Mouse (Mus musculus) heart, embryonic 13.5 days (tissue): ENCODE measurements around the gene Asl. TPM values are rescaled to one million over a fixed set of nuclear protein-coding genes. Genes with fewer than 3 reads are reported as not detected.

Source experiments
- ATAC-seq: fragments of 200-750 bp; cut with Nextera tagmentation; 2 replicates; pipeline ENCODE4 v1.8.0; 2017; ENCODE audit warnings: moderate TSS enrichment; ENCODE audit not compliant: insufficient number of reproducible peaks, low FRiP score, low TSS enrichment; ENCODE audit errors: extremely low read depth
- H3K27ac ChIP-seq: fragments of 300-500 bp; sonication (generic); replicated peaks from 2 replicates; pipeline ENCODE4 v1.5.1; 2015; ENCODE audit warnings: moderate library complexity, mild to moderate bottlenecking, inconsistent platforms
- H3K27me3 ChIP-seq: fragments of 300-500 bp; sonication (generic); replicated peaks from 2 replicates; pipeline ENCODE4 v1.6.1; 2015; ENCODE audit warnings: mild to moderate bottlenecking, inconsistent platforms
- H3K36me3 ChIP-seq: fragments of 300-500 bp; sonication (generic); 2 replicates; pipeline ENCODE4 v1.6.1; 2015; ENCODE audit warnings: mild to moderate bottlenecking, inconsistent platforms
- H3K4me1 ChIP-seq: fragments of 300-500 bp; sonication (generic); 2 replicates; pipeline ENCODE4 v1.6.1; 2015; ENCODE audit warnings: inconsistent platforms
- H3K4me2 ChIP-seq: fragments of 300-500 bp; sonication (generic); 2 replicates; pipeline ENCODE4 v1.6.1; 2015; ENCODE audit warnings: inconsistent platforms, mild to moderate bottlenecking, moderate library complexity
- H3K4me3 ChIP-seq: fragments of 300-500 bp; sonication (generic); 2 replicates; pipeline ENCODE4 v1.5.1; 2015; ENCODE audit warnings: moderate library complexity, mild to moderate bottlenecking, inconsistent platforms
- H3K9ac ChIP-seq: fragments of 300-500 bp; sonication (generic); 2 replicates; pipeline ENCODE4 v1.6.1; 2015; ENCODE audit warnings: inconsistent platforms, mild to moderate bottlenecking, moderate library complexity
- H3K9me3 ChIP-seq: fragments of 300-500 bp; sonication (generic); 2 replicates; pipeline ENCODE4 v1.6.1; 2016; ENCODE audit warnings: inconsistent platforms
- WGBS: fragments of 180-500 bp; shearing (Covaris S2); methylation state at CpG from one replicate; pipeline ENCODE4 v1.1.7; 2015; ENCODE audit warnings: mixed read lengths; 5-methylcytosine and 5-hydroxymethylcytosine counted together
- polyA plus RNA-seq: library from polyadenylated mRNA; unstranded; fragments of >200 nt; fragmentation: Nextera tagmentation; extraction: Ambion mirVana; gene quantifications from 2 replicates; pipeline ENCODE4 v1.2.1, GENCODE M21; 2015

Gene Asl
- polyA plus RNA-seq, 1 experiment from 2014 or later = 18.7 TPM

GRCm38 (mm10) chr5:130002301-130003146 lies 26.5 kb downstream of the Asl start, which contains the start of gene Gusb:
TSS of gene Gusb (minus strand) at chr5:130003049.
- Histone ChIP-seq H3K9me3 (peaks cover 18% of the 10 kb centered on the region), H3K27me3 (no peaks in the 10 kb centered on the region), H3K4me2 (peak within 1 kb of the TSS; percentile 86), H3K9ac (peak within 1 kb of the TSS; percentile 88), H3K36me3 (peaks cover 13% of the 10 kb centered on the region; the same call in 1 of the 2 replicates), H3K4me3 (peak within 1 kb of the TSS; percentile 80), H3K27ac (peak within 1 kb of the TSS; percentile 82), H3K4me1 (peaks cover 19% of the 10 kb centered on the region)
- ATAC-seq = peak; percentile 77
- WGBS = under 1% methylated on average over 39 of the region's 39 CpGs

- no peak for ATAC-seq
These were observed 27.6 kb downstream of the Asl start for GRCm38 (mm10) chr5:130001356-130001987.

GRCm38 (mm10) chr5:130000735-130001134 lies 28.3 kb downstream of the Asl start:
- peaks cover 18% of the 10 kb centered on the region for H3K9me3 ChIP-seq
- no peak for ATAC-seq
- WGBS = 84% methylated on average over 12 of the region's 12 CpGs
- H3K4me3 ChIP-seq = no peak overlapping the region
- no peak overlapping the region for H3K9ac ChIP-seq
- peaks cover 25% of the 10 kb centered on the region for H3K36me3 ChIP-seq
- H3K4me1 ChIP-seq = peaks cover 19% of the 10 kb centered on the region
- no peak overlapping the region for H3K4me2 ChIP-seq
- no peaks in the 10 kb centered on the region for H3K27me3 ChIP-seq
- no peak overlapping the region for H3K27ac ChIP-seq

More at GRCm38 (mm10) chr5:130001356-130001987, 27.6 kb downstream of the Asl start:
- H3K4me2 ChIP-seq = peak overlapping the region; percentile 86
- WGBS = 64% methylated on average over 5 of the region's 5 CpGs
- peaks cover 22% of the 10 kb centered on the region for H3K36me3 ChIP-seq
- no peaks in the 10 kb centered on the region for H3K27me3 ChIP-seq
- peak overlapping the region; percentile 80 for H3K4me3 ChIP-seq
- peak overlapping the region; percentile 88 for H3K9ac ChIP-seq
- peaks cover 19% of the 10 kb centered on the region for H3K4me1 ChIP-seq
- H3K9me3 ChIP-seq = peaks cover 18% of the 10 kb centered on the region
- no peak overlapping the region for H3K27ac ChIP-seq

- Histone ChIP-seq H3K9ac (no peak overlapping the region), H3K27me3 (no peaks in the 10 kb centered on the region), H3K4me3 (no peak overlapping the region), H3K4me1 (peaks cover 19% of the 10 kb centered on the region), H3K4me2 (no peak overlapping the region), H3K27ac (no peak overlapping the region), H3K9me3 (0 out of 2 replicates have a peak, but pooled peaks cover 2% of the 10 kb centered on the region), H3K36me3 (peaks cover 34% of the 10 kb centered on the region)
- 24% methylated on average over 4 of the region's 4 CpGs for WGBS
- no peak for ATAC-seq
These were observed 29.9 kb downstream of the Asl start for GRCm38 (mm10) chr5:129999097-129999496.

- no peak overlapping the region for H3K4me3 ChIP-seq
- H3K27me3 ChIP-seq = no peaks in the 10 kb centered on the region
- H3K9ac ChIP-seq = no peak overlapping the region
- H3K36me3 ChIP-seq = peaks cover 45% of the 10 kb centered on the region
- H3K27ac ChIP-seq = no peak overlapping the region
- no peaks in the 10 kb centered on the region for H3K9me3 ChIP-seq
- peaks cover 11% of the 10 kb centered on the region for H3K4me1 ChIP-seq
- no peak for ATAC-seq
- H3K4me2 ChIP-seq = no peak overlapping the region
- WGBS = 62% methylated on average over 19 of the region's 19 CpGs
These were observed 31.3 kb downstream of the Asl start for GRCm38 (mm10) chr5:129997700-129998099.

- 80% methylated on average over 7 of the region's 7 CpGs for WGBS
- Histone ChIP-seq H3K27ac (no peak overlapping the region), H3K27me3 (no peaks in the 10 kb centered on the region), H3K4me3 (no peak overlapping the region), H3K4me2 (no peak overlapping the region), H3K9ac (no peak overlapping the region), H3K9me3 (no peaks in the 10 kb centered on the region), H3K36me3 (peaks cover 55% of the 10 kb centered on the region), H3K4me1 (no peaks in the 10 kb centered on the region)
- no peak for ATAC-seq
These were observed 34.1 kb downstream of the Asl start for GRCm38 (mm10) chr5:129994989-129995388.

GRCm38 (mm10) chr5:129993374-129993773 lies 35.7 kb downstream of the Asl start:
- no peak overlapping the region for H3K4me2 ChIP-seq
- H3K4me3 ChIP-seq = no peak overlapping the region
- no peaks in the 10 kb centered on the region for H3K4me1 ChIP-seq
- H3K9me3 ChIP-seq = no peaks in the 10 kb centered on the region
- H3K27ac ChIP-seq = no peak overlapping the region
- WGBS = 91% methylated on average over 14 of the region's 14 CpGs
- H3K27me3 ChIP-seq = no peaks in the 10 kb centered on the region
- H3K36me3 ChIP-seq = peaks cover 66% of the 10 kb centered on the region
- H3K9ac ChIP-seq = no peak overlapping the region
- ATAC-seq = no peak

- Histone ChIP-seq H3K4me3 (no peak overlapping the region), H3K9ac (no peak overlapping the region), H3K9me3 (no peaks in the 10 kb centered on the region), H3K4me1 (no peaks in the 10 kb centered on the region), H3K27me3 (no peaks in the 10 kb centered on the region), H3K36me3 (peaks cover 62% of the 10 kb centered on the region), H3K27ac (no peak overlapping the region), H3K4me2 (no peak overlapping the region)
- 88% methylated on average over 5 of the region's 5 CpGs for WGBS
- no peak for ATAC-seq
These were observed 37.1 kb downstream of the Asl start for GRCm38 (mm10) chr5:129991898-129992297.

- H3K4me1 ChIP-seq = no peaks in the 10 kb centered on the region
- no peak overlapping the region for H3K27ac ChIP-seq
- no peak overlapping the region for H3K4me2 ChIP-seq
- H3K4me3 ChIP-seq = no peak overlapping the region
- 77% methylated on average over 13 of the region's 13 CpGs for WGBS
- H3K27me3 ChIP-seq = no peaks in the 10 kb centered on the region
- ATAC-seq = no peak
- no peak overlapping the region for H3K9ac ChIP-seq
- H3K36me3 ChIP-seq = peaks cover 50% of the 10 kb centered on the region
- no peaks in the 10 kb centered on the region for H3K9me3 ChIP-seq
These were observed 39.7 kb downstream of the Asl start for GRCm38 (mm10) chr5:129989376-129989775.

- Histone ChIP-seq H3K4me1 (peaks cover 24% of the 10 kb centered on the region), H3K9me3 (no peaks in the 10 kb centered on the region), H3K27ac (no peak overlapping the region), H3K27me3 (no peaks in the 10 kb centered on the region), H3K4me2 (no peak overlapping the region), H3K36me3 (peaks cover 26% of the 10 kb centered on the region), H3K9ac (no peak overlapping the region), H3K4me3 (no peak overlapping the region)
- no peak for ATAC-seq
- WGBS = 43% methylated on average over 3 of the region's 3 CpGs
These were observed 48.8 kb downstream of the Asl start for GRCm38 (mm10) chr5:129980216-129980615.

GRCm38 (mm10) chr5:129978608-129979007 lies 50.4 kb downstream of the Asl start:
- Histone ChIP-seq H3K9ac (no peak overlapping the region), H3K4me3 (no peak overlapping the region), H3K36me3 (peaks cover 26% of the 10 kb centered on the region), H3K9me3 (no peaks in the 10 kb centered on the region), H3K4me2 (no peak overlapping the region), H3K27ac (no peak overlapping the region), H3K4me1 (peaks cover 29% of the 10 kb centered on the region), H3K27me3 (no peaks in the 10 kb centered on the region)
- 40% methylated on average over 5 of the region's 5 CpGs for WGBS
- no peak for ATAC-seq
